Mouse (Mus musculus): Measurements from ENCODE around the gene Hist1h2aa.

Gene Hist1h2aa

GRCm38 (mm10) chr13:23934211-23934520 is at the start of gene Hist1h2aa:
Gene Hist1h2aa, plus strand, starts transcription at chr13:23934462.
- no peak for DNase-seq (ENCODE audit: low read depth, low spot score)

- peak; percentile 41 for DNase-seq (ENCODE audit: low read depth, low spot score)
These were observed 48.7 kb upstream of the Hist1h2aa start for GRCm38 (mm10) chr13:23885540-23885939.

GRCm38 (mm10) chr13:23887026-23887725 is 47.1 kb upstream of the Hist1h2aa start:
- no peak for DNase-seq (ENCODE audit: low read depth, low spot score)

- no peak for DNase-seq (ENCODE audit: low read depth, low spot score)
These were observed 45.2 kb upstream of the Hist1h2aa start for GRCm38 (mm10) chr13:23889011-23889605.

- no peak for DNase-seq (ENCODE audit: low read depth, low spot score)
These were observed 41.5 kb upstream of the Hist1h2aa start for GRCm38 (mm10) chr13:23892592-23893268.

- DNase-seq (ENCODE audit: low read depth, low spot score): no peak
These were observed 41.0 kb upstream of the Hist1h2aa start for GRCm38 (mm10) chr13:23893269-23893593.

- DNase-seq (ENCODE audit: low read depth, low spot score): no peak
These were observed 36.0 kb upstream of the Hist1h2aa start for GRCm38 (mm10) chr13:23898242-23898641.

- no peak for DNase-seq (ENCODE audit: low read depth, low spot score)
These were observed 27.4 kb upstream of the Hist1h2aa start for GRCm38 (mm10) chr13:23906906-23907305.

- DNase-seq (ENCODE audit: low read depth, low spot score): no peak
These were observed 24.1 kb upstream of the Hist1h2aa start for GRCm38 (mm10) chr13:23910121-23910520.

- no peak for DNase-seq (ENCODE audit: low read depth, low spot score)
These were observed 22.9 kb upstream of the Hist1h2aa start for GRCm38 (mm10) chr13:23911335-23911734.

- no peak for DNase-seq (ENCODE audit: low read depth, low spot score)
These were observed 20.4 kb upstream of the Hist1h2aa start for GRCm38 (mm10) chr13:23913791-23914306.

GRCm38 (mm10) chr13:23914376-23915167 is 19.7 kb upstream of the Hist1h2aa start, which contains the start of gene Slc17a4:
Gene Slc17a4, minus strand, starts transcription at chr13:23915009.
- DNase-seq (ENCODE audit: low read depth, low spot score): no peak

GRCm38 (mm10) chr13:23916132-23916531 is 18.1 kb upstream of the Hist1h2aa start:
- DNase-seq (ENCODE audit: low read depth, low spot score): no peak

GRCm38 (mm10) chr13:23917674-23918073 is 16.6 kb upstream of the Hist1h2aa start:
- no peak for DNase-seq (ENCODE audit: low read depth, low spot score)

GRCm38 (mm10) chr13:23925792-23926191 is 8.5 kb upstream of the Hist1h2aa start:
- DNase-seq (ENCODE audit: low read depth, low spot score): peak; percentile 14

- DNase-seq (ENCODE audit: low read depth, low spot score): peak; percentile 24
These were observed 5.6 kb upstream of the Hist1h2aa start for GRCm38 (mm10) chr13:23928637-23929036.

GRCm38 (mm10) chr13:23930461-23930860 is 3.8 kb upstream of the Hist1h2aa start:
- DNase-seq (ENCODE audit: low read depth, low spot score): no peak

- no peak for DNase-seq (ENCODE audit: low read depth, low spot score)
These were observed 3.4 kb upstream of the Hist1h2aa start for GRCm38 (mm10) chr13:23930904-23931303.

- no peak for DNase-seq (ENCODE audit: low read depth, low spot score)
These were observed 646 bp upstream of the Hist1h2aa start, which contains the start of gene Hist1h2ba for GRCm38 (mm10) chr13:23933421-23934210. Gene Hist1h2ba, minus strand, starts transcription at chr13:23934156.

- peak; percentile 43 for DNase-seq (ENCODE audit: low read depth, low spot score)
These were observed 4.4 kb downstream of the Hist1h2aa start for GRCm38 (mm10) chr13:23938699-23939098.

GRCm38 (mm10) chr13:23940291-23940690 is 6.0 kb downstream of the Hist1h2aa start:
- no peak for DNase-seq (ENCODE audit: low read depth, low spot score)
